Mouse (Mus musculus): Measurements from ENCODE around the gene Tmem14a. TPM values are rescaled to one million over a fixed set of nuclear protein-coding genes. Genes with fewer than 3 reads are reported as not detected.
"Not testable (repeated sequence)": the region's sequence is repeated elsewhere in the genome, so short reads cannot be mapped to it uniquely, and the experiment has no call there.

The Tmem14a gene
- 9.3 and 11.8 TPM in 2 replicates for polyA plus RNA-seq (2014; fragmentation: Nextera tagmentation; extraction: Ambion mirVana)

DNA sequence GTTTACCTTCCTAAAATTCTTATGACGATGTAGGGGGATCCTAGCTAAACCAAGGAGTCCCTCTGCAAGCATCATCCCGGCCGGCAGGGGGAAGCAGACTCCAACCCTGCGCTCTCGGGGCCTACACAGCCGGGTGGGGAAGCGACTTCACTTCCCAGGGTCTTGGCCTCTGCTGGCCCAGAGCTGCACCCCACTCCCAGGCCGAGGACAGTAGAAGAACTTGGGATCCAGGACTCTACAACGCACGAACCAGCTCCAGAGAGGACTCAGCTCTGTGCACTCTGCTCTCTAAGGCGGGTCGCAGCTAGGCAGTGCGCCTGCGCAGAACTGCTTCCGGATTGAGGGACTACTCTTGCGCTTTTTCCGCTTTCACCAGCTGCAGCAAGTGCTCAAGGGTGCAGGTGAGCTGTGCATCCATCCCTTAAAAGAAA, at the start of gene Tmem14a:
Gene Tmem14a, plus strand, starts transcription at position 87 of the 431 bp plus-strand sequence.
- H3K4me3 ChIP-seq (ENCODE audit: low read depth, low read length), result peak within 1 kb of the TSS; percentile 45
- H3K9me3 ChIP-seq (replicated peaks; ENCODE audit: control insufficient read depth, low read length), result no peaks in the 10 kb centered on the region
- DNase-seq (ENCODE audit: low spot score) (peak; percentile 85), ATAC-seq (replicated peaks; ENCODE audit: insufficient number of reproducible peaks, low FRiP score, low TSS enrichment, low read depth) (peak; percentile 88)
- under 1% methylated on average over 17 of the region's 17 CpGs for WGBS
- H3K4me2 ChIP-seq (ENCODE audit: low read depth, low read length), result peak within 1 kb of the TSS; percentile 55
- peak within 1 kb of the TSS; percentile 81 for H3K9ac ChIP-seq (replicated peaks; ENCODE audit: low read length)
- H3K4me1 ChIP-seq (ENCODE audit: control insufficient read depth, insufficient read depth, low read length), result no peaks in the 10 kb centered on the region
- H3K27ac ChIP-seq (replicated peaks; ENCODE audit: low read depth, low read length), result no peak within 1 kb of the TSS
- H3K27me3 ChIP-seq (ENCODE audit: control insufficient read depth, insufficient read depth, low read length), result no peaks in the 10 kb centered on the region
- H3K36me3 ChIP-seq (replicated peaks; ENCODE audit: control insufficient read depth, insufficient read depth, low read depth, low read length), result no peaks in the 10 kb centered on the region

GRCm38 (mm10) chr1:21185196-21185595, 33.2 kb upstream of the Tmem14a start:
- Histone ChIP-seq H3K4me3 (ENCODE audit: low read depth, low read length) (no peak overlapping the region), H3K9ac (replicated peaks; ENCODE audit: low read length) (no peak overlapping the region), H3K27me3 (ENCODE audit: control insufficient read depth, insufficient read depth, low read length) (no peaks in the 10 kb centered on the region), H3K4me1 (ENCODE audit: control insufficient read depth, insufficient read depth, low read length) (no peaks in the 10 kb centered on the region), H3K27ac (replicated peaks; ENCODE audit: low read depth, low read length) (no peak overlapping the region), H3K9me3 (replicated peaks; ENCODE audit: control insufficient read depth, low read length) (no peaks in the 10 kb centered on the region), H3K4me2 (ENCODE audit: low read depth, low read length) (no peak overlapping the region), H3K36me3 (replicated peaks; ENCODE audit: control insufficient read depth, insufficient read depth, low read depth, low read length) (no peaks in the 10 kb centered on the region)
- no peak for ATAC-seq (replicated peaks; ENCODE audit: insufficient number of reproducible peaks, low FRiP score, low TSS enrichment, low read depth)
- 96% methylated on average over 6 of the region's 6 CpGs for WGBS
- no peak for DNase-seq (ENCODE audit: low spot score)

- Histone ChIP-seq H3K4me1 (ENCODE audit: control insufficient read depth, insufficient read depth, low read length) (no peaks in the 10 kb centered on the region), H3K4me2 (ENCODE audit: low read depth, low read length) (no peak overlapping the region), H3K27ac (replicated peaks; ENCODE audit: low read depth, low read length) (no peak overlapping the region), H3K36me3 (replicated peaks; ENCODE audit: control insufficient read depth, insufficient read depth, low read depth, low read length) (no peaks in the 10 kb centered on the region), H3K27me3 (ENCODE audit: control insufficient read depth, insufficient read depth, low read length) (no peaks in the 10 kb centered on the region), H3K9ac (replicated peaks; ENCODE audit: low read length) (no peak overlapping the region), H3K9me3 (replicated peaks; ENCODE audit: control insufficient read depth, low read length) (no peaks in the 10 kb centered on the region), H3K4me3 (ENCODE audit: low read depth, low read length) (no peak overlapping the region)
- 90% methylated on average over 1 of the region's 1 CpGs for WGBS
- ATAC-seq (replicated peaks; ENCODE audit: insufficient number of reproducible peaks, low FRiP score, low TSS enrichment, low read depth) (no peak), DNase-seq (ENCODE audit: low spot score) (no peak)
Measured at GRCm38 (mm10) chr1:21206241-21206640, 12.1 kb upstream of the Tmem14a start.

GRCm38 (mm10) chr1:21213537-21213936, 4.8 kb upstream of the Tmem14a start:
- DNase-seq (ENCODE audit: low spot score); H3K27ac ChIP-seq (replicated peaks; ENCODE audit: low read depth, low read length); H3K9ac ChIP-seq (replicated peaks; ENCODE audit: low read length); ATAC-seq (replicated peaks; ENCODE audit: insufficient number of reproducible peaks, low FRiP score, low TSS enrichment, low read depth); H3K36me3 ChIP-seq (replicated peaks; ENCODE audit: control insufficient read depth, insufficient read depth, low read depth, low read length); H3K4me3 ChIP-seq (ENCODE audit: low read depth, low read length); H3K4me1 ChIP-seq (ENCODE audit: control insufficient read depth, insufficient read depth, low read length); H3K27me3 ChIP-seq (ENCODE audit: control insufficient read depth, insufficient read depth, low read length); H3K4me2 ChIP-seq (ENCODE audit: low read depth, low read length); H3K9me3 ChIP-seq (replicated peaks; ENCODE audit: control insufficient read depth, low read length): not testable (repeated sequence)
- 39% methylated on average over 2 of the region's 3 CpGs for WGBS

- H3K4me3 ChIP-seq (ENCODE audit: low read depth, low read length); H3K9ac ChIP-seq (replicated peaks; ENCODE audit: low read length); H3K36me3 ChIP-seq (replicated peaks; ENCODE audit: control insufficient read depth, insufficient read depth, low read depth, low read length); H3K4me1 ChIP-seq (ENCODE audit: control insufficient read depth, insufficient read depth, low read length); DNase-seq (ENCODE audit: low spot score); H3K27me3 ChIP-seq (ENCODE audit: control insufficient read depth, insufficient read depth, low read length); H3K27ac ChIP-seq (replicated peaks; ENCODE audit: low read depth, low read length); H3K9me3 ChIP-seq (replicated peaks; ENCODE audit: control insufficient read depth, low read length); ATAC-seq (replicated peaks; ENCODE audit: insufficient number of reproducible peaks, low FRiP score, low TSS enrichment, low read depth); H3K4me2 ChIP-seq (ENCODE audit: low read depth, low read length): not testable (repeated sequence)
- 80% methylated on average over 6 of the region's 6 CpGs for WGBS
Measured at GRCm38 (mm10) chr1:21213991-21214692, 4.2 kb upstream of the Tmem14a start.

GRCm38 (mm10) chr1:21227756-21228395, 9.5 kb downstream of the Tmem14a start:
- H3K4me2 ChIP-seq (ENCODE audit: low read depth, low read length), result no peak overlapping the region
- no peaks in the 10 kb centered on the region for H3K36me3 ChIP-seq (replicated peaks; ENCODE audit: control insufficient read depth, insufficient read depth, low read depth, low read length)
- WGBS, result 88% methylated on average over 6 of the region's 6 CpGs
- no peaks in the 10 kb centered on the region for H3K9me3 ChIP-seq (replicated peaks; ENCODE audit: control insufficient read depth, low read length)
- no peaks in the 10 kb centered on the region for H3K4me1 ChIP-seq (ENCODE audit: control insufficient read depth, insufficient read depth, low read length)
- no peak overlapping the region for H3K9ac ChIP-seq (replicated peaks; ENCODE audit: low read length)
- no peak for DNase-seq (ENCODE audit: low spot score)
- H3K27ac ChIP-seq (replicated peaks; ENCODE audit: low read depth, low read length), result no peak overlapping the region
- no peak for ATAC-seq (replicated peaks; ENCODE audit: insufficient number of reproducible peaks, low FRiP score, low TSS enrichment, low read depth)
- no peak overlapping the region for H3K4me3 ChIP-seq (ENCODE audit: low read depth, low read length)
- H3K27me3 ChIP-seq (ENCODE audit: control insufficient read depth, insufficient read depth, low read length), result no peaks in the 10 kb centered on the region

DNA sequence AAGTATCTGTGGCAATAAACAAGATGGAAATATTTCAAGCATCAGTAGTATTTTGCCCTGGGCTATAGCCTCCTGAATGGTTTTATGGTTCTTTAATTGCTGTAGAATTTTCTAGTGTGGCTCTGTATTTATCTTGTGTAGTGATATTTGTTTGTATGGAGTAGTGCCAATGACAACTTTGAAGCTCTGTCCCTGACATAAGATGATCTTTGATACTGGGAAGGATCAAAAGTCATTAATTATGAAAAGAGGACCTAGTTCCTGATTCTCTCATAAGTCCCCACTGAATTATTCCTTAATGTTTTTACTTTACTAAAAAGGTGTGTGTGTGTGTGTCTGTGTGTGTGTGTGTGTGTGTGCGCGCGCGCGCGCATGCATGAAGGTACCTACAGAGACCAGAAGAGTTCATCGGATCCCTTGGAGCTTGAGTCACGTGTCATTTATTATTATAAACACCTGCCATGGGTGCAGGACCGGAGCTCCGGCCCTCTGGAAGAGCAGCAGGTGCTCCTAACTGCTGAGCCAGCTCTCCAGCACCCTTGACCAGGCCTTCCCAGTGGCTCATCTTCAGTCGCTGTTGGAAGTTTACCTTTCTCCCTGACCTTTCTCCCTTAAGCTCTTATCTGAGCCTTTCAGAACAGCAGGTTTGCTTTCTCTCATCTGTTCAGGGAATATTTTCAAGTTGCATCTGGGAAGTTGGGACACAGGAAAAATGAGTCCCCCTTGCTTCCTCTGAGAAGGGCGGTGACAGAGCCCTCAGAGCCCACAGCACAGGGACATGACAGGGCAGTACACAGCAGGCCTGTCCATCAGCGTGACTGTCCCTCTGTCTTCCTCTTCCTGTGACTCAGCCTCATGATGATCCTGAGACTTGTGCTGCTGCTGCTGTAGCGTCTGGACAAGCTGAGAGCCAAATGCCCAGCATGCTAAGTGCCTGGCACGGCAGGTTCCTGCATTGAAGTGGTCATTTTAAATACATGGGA, 10.7 kb downstream of the Tmem14a start:
- not testable (repeated sequence) for H3K27ac ChIP-seq (replicated peaks; ENCODE audit: low read depth, low read length); H3K9ac ChIP-seq (replicated peaks; ENCODE audit: low read length); H3K4me1 ChIP-seq (ENCODE audit: control insufficient read depth, insufficient read depth, low read length); ATAC-seq (replicated peaks; ENCODE audit: insufficient number of reproducible peaks, low FRiP score, low TSS enrichment, low read depth); H3K9me3 ChIP-seq (replicated peaks; ENCODE audit: control insufficient read depth, low read length); H3K4me3 ChIP-seq (ENCODE audit: low read depth, low read length); H3K4me2 ChIP-seq (ENCODE audit: low read depth, low read length); H3K27me3 ChIP-seq (ENCODE audit: control insufficient read depth, insufficient read depth, low read length); H3K36me3 ChIP-seq (replicated peaks; ENCODE audit: control insufficient read depth, insufficient read depth, low read depth, low read length); DNase-seq (ENCODE audit: low spot score)
- 85% methylated on average over 15 of the region's 15 CpGs for WGBS
